Mouse (Mus musculus) CH12.LX (cell line): ENCODE measurements at regions not wholly inside any gene's neighbourhood (a gene's known extent, or its start where the extent isn't known, plus 50 kb on each side); places are given as distances from the start of the nearest gene placed in this dataset.
A peak's percentile ranks its signal among the peaks of the same experiment; 100 is the strongest.

Experiments used
- DNase-seq: peaks from one replicate; pipeline ENCODE4 v3.0.0-alpha.2; 2013; ENCODE audit errors: extremely low read depth
- H3K27ac ChIP-seq: 2 replicates; pipeline ENCODE4 v1.5.1; 2012; ENCODE audit warnings: low read depth, mild to moderate bottlenecking, control low read depth, moderate library complexity; ENCODE audit not compliant: insufficient read depth
- H3K27me3 ChIP-seq: replicated peaks from 2 replicates; pipeline ENCODE3; 2012; ENCODE audit warnings: inconsistent platforms
- H3K36me3 ChIP-seq, 2 experiments: replicated peaks in 1 of 2; 2 replicates each; pipeline versions ENCODE3 to v1.6.1; 2012; ENCODE audit warnings: inconsistent platforms in 1 of 2, low read length in 1 of 2, mild to moderate bottlenecking in 1 of 2, mixed read lengths in 1 of 2, moderate library complexity in 1 of 2; ENCODE audit not compliant: control insufficient read depth in 1 of 2, insufficient read depth in 1 of 2
- H3K4me1 ChIP-seq, 2 experiments: 2 replicates each; pipeline ENCODE4 v1.6.1; 2012; ENCODE audit warnings: inconsistent platforms in 1 of 2, moderate library complexity in 1 of 2; ENCODE audit not compliant: insufficient read depth in 2 of 2, control insufficient read depth in 1 of 2
- H3K4me2 ChIP-seq: 2 replicates; pipeline ENCODE4 v1.6.1; 2012; ENCODE audit warnings: low read depth, mild to moderate bottlenecking, control low read depth; ENCODE audit not compliant: poor library complexity, insufficient read depth, severe bottlenecking
- H3K4me3 ChIP-seq, 3 experiments: fragments of 150-350 bp in 1 of 3; sonication (generic) in 1 of 3; replicated peaks in 1 of 3; 2 replicates each; pipeline versions ENCODE3 to v1.5.1; 2011 to 2012; ENCODE audit warnings: low read depth in 2 of 3, low read length in 2 of 3, mild to moderate bottlenecking in 2 of 3, moderate library complexity in 2 of 3, control low read depth in 1 of 3, improper control_type of control experiment in 1 of 3, inconsistent platforms in 1 of 3, mixed read lengths in 1 of 3; ENCODE audit not compliant: poor library complexity in 1 of 3
- H3K79me2 ChIP-seq: replicated peaks from 2 replicates; pipeline ENCODE4 v1.6.1; 2012; ENCODE audit warnings: mild to moderate bottlenecking, moderate library complexity; ENCODE audit not compliant: control insufficient read depth, poor library complexity, insufficient read depth, severe bottlenecking; ENCODE audit errors: extremely low read depth
- H3K9ac ChIP-seq: 2 replicates; pipeline ENCODE4 v1.6.1; 2012; ENCODE audit warnings: low read depth, mild to moderate bottlenecking, control low read depth, moderate library complexity; ENCODE audit not compliant: insufficient read depth
- H3K9me3 ChIP-seq: replicated peaks from 2 replicates; pipeline ENCODE3; 2012; ENCODE audit warnings: low read length, inconsistent platforms, mixed read lengths
- BHLHE40 ChIP-seq: IDR thresholded peaks from 2 replicates; pipeline ENCODE4 v1.6.1; 2011; ENCODE audit warnings: mild to moderate bottlenecking, low read depth, low read length, improper control_type of control experiment
- CHD1 ChIP-seq: IDR thresholded peaks from 2 replicates; pipeline ENCODE4 v1.6.1; 2012; ENCODE audit warnings: low read depth, low read length, improper control_type of control experiment, inconsistent platforms
- E2F4 ChIP-seq: IDR thresholded peaks from 2 replicates; pipeline ENCODE4 v1.6.1; 2011; ENCODE audit warnings: low read depth, low read length, improper control_type of control experiment; ENCODE audit not compliant: insufficient replicate concordance
- ETS1 ChIP-seq: conservative IDR thresholded peaks from 2 replicates; pipeline ENCODE4 v1.6.1; 2012; ENCODE audit warnings: low read depth, mild to moderate bottlenecking, inconsistent platforms, low read length, improper control_type of control experiment, moderate library complexity
- GABPA ChIP-seq: IDR thresholded peaks from 2 replicates; pipeline ENCODE4 v1.6.1; 2012; ENCODE audit warnings: low read depth, low read length, improper control_type of control experiment, inconsistent platforms; ENCODE audit not compliant: insufficient replicate concordance
- MAX ChIP-seq: IDR thresholded peaks from 2 replicates; pipeline ENCODE4 v1.6.1; 2011; ENCODE audit warnings: low read length, improper control_type of control experiment
- MAZ ChIP-seq: IDR thresholded peaks from 2 replicates; pipeline ENCODE4 v1.6.1; 2012; ENCODE audit warnings: low read depth, mild to moderate bottlenecking, inconsistent platforms, low read length, improper control_type of control experiment, moderate library complexity
- PAX5 ChIP-seq: IDR thresholded peaks from 2 replicates; pipeline ENCODE4 v1.6.1; 2012; ENCODE audit warnings: low read length, inconsistent platforms, mixed read lengths
- POLR2AphosphoS2 ChIP-seq: IDR thresholded peaks from 2 replicates; pipeline ENCODE4 v1.6.1; 2011; ENCODE audit warnings: low read depth, low read length, improper control_type of control experiment
- RCOR1 ChIP-seq: conservative IDR thresholded peaks from 2 replicates; pipeline ENCODE4 v1.6.1; 2012; ENCODE audit warnings: low read depth, mild to moderate bottlenecking, inconsistent platforms, low read length, improper control_type of control experiment
- SMC3 ChIP-seq: IDR thresholded peaks from 2 replicates; pipeline ENCODE4 v1.6.1; 2011; ENCODE audit warnings: low read depth, low read length, improper control_type of control experiment
- TCF12 ChIP-seq: IDR thresholded peaks from 2 replicates; pipeline ENCODE4 v1.6.1; 2014; ENCODE audit warnings: low read depth, mild to moderate bottlenecking, inconsistent platforms, low read length, improper control_type of control experiment
- ZC3H11A ChIP-seq: IDR thresholded peaks from 2 replicates; pipeline ENCODE4 v1.6.1; 2012; ENCODE audit warnings: low read depth, mild to moderate bottlenecking, inconsistent platforms, low read length, improper control_type of control experiment
- ZKSCAN1 ChIP-seq: IDR thresholded peaks from 2 replicates; pipeline ENCODE4 v1.6.1; 2012; ENCODE audit warnings: low read depth, inconsistent platforms, low read length, improper control_type of control experiment, borderline replicate concordance
- ZMIZ1 ChIP-seq: IDR thresholded peaks from 2 replicates; pipeline ENCODE4 v1.6.1; 2012; ENCODE audit warnings: low read depth, mild to moderate bottlenecking, inconsistent platforms, low read length, improper control_type of control experiment
- ZNF384 ChIP-seq: IDR thresholded peaks from 2 replicates; pipeline ENCODE4 v1.6.1; 2012; ENCODE audit warnings: low read depth, low read length, improper control_type of control experiment, inconsistent platforms
- dilution Hi-C: fragments of 300-500 bp; cut with MboI; formaldehyde crosslinking; loops from 2 replicates; pipeline ENCODE4 v1.14.3; 2020; ENCODE audit warnings: low sequenced_read_pairs; ENCODE audit not compliant: extremely low pct_unique_long_range_greater_than_20kb, extremely low pct_ligation_motif_present
- in situ Hi-C: fragments of 300-500 bp; cut with MboI; formaldehyde crosslinking; loops from 3 replicates; pipeline ENCODE4 v1.14.3; 2019; ENCODE audit warnings: low sequenced_read_pairs, low pct_ligation_motif_present, low pct_unique_long_range_greater_than_20kb, mixed read lengths

DNA sequence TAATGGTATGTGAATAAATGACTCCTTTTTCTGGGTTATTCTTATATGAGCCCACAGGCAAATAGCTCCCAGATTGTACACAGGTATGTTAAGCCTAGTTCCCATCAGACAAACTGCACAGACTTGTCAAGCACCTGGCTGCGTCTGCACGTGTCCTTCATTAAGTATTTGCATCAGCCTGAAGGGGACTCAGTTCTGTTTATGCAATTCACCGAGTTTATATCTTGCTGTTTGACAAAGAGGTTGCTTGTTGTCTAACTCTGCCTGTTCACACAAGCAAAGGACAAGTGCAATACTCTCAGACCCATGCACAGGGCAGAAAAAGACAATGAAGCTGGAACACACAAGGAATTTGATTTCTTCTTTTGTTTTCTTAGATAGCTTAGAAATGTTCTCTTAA is 215.2 kb downstream of the Arl4a start:
- dilution Hi-C loops = no loop called here
- TF ChIP-seq PAX5 (no peak), BHLHE40 (0 out of 2 replicates have a peak, but pooled peaks have one; percentile 23), CHD1 (no peak)
- Histone ChIP-seq H3K27ac (no peak overlapping the region), H3K4me2 (no peak overlapping the region), H3K27me3 (no peaks in the 10 kb centered on the region), H3K4me1 (no peaks in the 10 kb centered on the region), H3K9ac (no peak overlapping the region), H3K36me3 (no peaks in the 10 kb centered on the region), H3K4me3 (no peak overlapping the region), H3K79me2 (no peaks in the 10 kb centered on the region), H3K9me3 (no peaks in the 10 kb centered on the region)
- in situ Hi-C loops = no loop called here
- DNase-seq = no peak

DNA sequence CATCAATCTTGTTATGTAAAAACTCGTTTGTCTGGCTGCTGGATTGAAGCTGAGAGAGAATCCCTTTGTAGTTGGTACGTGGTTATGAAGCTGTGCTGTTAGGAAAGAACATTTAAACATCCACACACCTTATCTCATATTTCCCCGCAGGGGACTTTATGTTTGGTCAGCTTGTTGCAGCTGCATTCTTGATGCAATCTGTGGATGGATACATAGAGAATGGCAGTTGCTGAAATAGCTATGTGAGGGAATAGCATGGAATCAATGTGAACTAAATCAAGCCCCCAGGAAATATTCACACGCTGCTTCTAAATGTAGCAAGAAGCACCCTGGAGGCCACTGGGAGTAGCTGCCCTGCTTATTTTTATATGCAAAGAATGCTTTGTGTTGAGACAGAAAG is 236.3 kb downstream of the Arl4a start:
- Histone ChIP-seq H3K9ac (no peak overlapping the region), H3K9me3 (no peaks in the 10 kb centered on the region), H3K79me2 (no peaks in the 10 kb centered on the region), H3K27me3 (no peaks in the 10 kb centered on the region), H3K27ac (no peak overlapping the region), H3K36me3 (no peaks in the 10 kb centered on the region), H3K4me2 (no peak overlapping the region), H3K4me1 (no peaks in the 10 kb centered on the region), H3K4me3 (no peak overlapping the region)
- in situ Hi-C loops (no loop called here), dilution Hi-C loops (no loop called here)
- TF ChIP-seq TCF12 (no peak), GABPA (no peak), E2F4 (no peak), ZKSCAN1 (no peak), MAZ (no peak), MAX (no peak), ZMIZ1 (no peak), PAX5 (no peak), CHD1 (no peak), ETS1 (no peak), POLR2AphosphoS2 (no peak), ZC3H11A (no peak), ZNF384 (no peak), RCOR1 (no peak), SMC3 (no peak)
- no peak for DNase-seq
